Mouse (Mus musculus) ES-E14 (cell line): ENCODE data around the gene Chga. TPM values are rescaled to one million over a fixed set of nuclear protein-coding genes. Genes with fewer than 3 reads are reported as not detected.
A peak's percentile ranks its signal among the peaks of the same experiment; 100 is the strongest.

Source experiments
- DNase-seq: peaks from one replicate; pipeline ENCODE4 v3.0.0-alpha.2; 2013; ENCODE audit warnings: low read depth, low spot score
- H3K27ac ChIP-seq: 2 replicates; pipeline ENCODE4 v1.5.1; 2012; ENCODE audit warnings: low read depth, mild to moderate bottlenecking, low read length, moderate library complexity, mixed read lengths; ENCODE audit not compliant: poor library complexity, insufficient read depth, severe bottlenecking
- H3K36me3 ChIP-seq: 2 replicates; pipeline ENCODE4 v1.6.1; 2012; ENCODE audit warnings: mild to moderate bottlenecking, low read length, moderate library complexity, mixed read lengths; ENCODE audit not compliant: control insufficient read depth, poor library complexity, insufficient read depth, severe bottlenecking
- H3K4me1 ChIP-seq, 2 experiments: fragments of 150-350 bp in 1 of 2; sonication (generic) in 1 of 2; 2 replicates each; pipeline ENCODE4 v1.6.1; 2012; ENCODE audit warnings: low read length in 2 of 2, mild to moderate bottlenecking in 1 of 2, mixed read lengths in 1 of 2; ENCODE audit not compliant: control insufficient read depth in 2 of 2, insufficient read depth in 2 of 2, poor library complexity in 1 of 2
- H3K4me3 ChIP-seq, 2 experiments: fragments of 150-350 bp in 1 of 2; sonication (generic) in 1 of 2; 2 replicates each; pipeline ENCODE4 v1.5.1; 2012; ENCODE audit warnings: low read length in 2 of 2, low read depth in 1 of 2, mild to moderate bottlenecking in 1 of 2, mixed read lengths in 1 of 2; ENCODE audit not compliant: insufficient read depth in 1 of 2, poor library complexity in 1 of 2, severe bottlenecking in 1 of 2
- H3K9ac ChIP-seq: 2 replicates; pipeline ENCODE4 v1.6.1; 2012; ENCODE audit warnings: low read depth, mild to moderate bottlenecking, low read length, mixed read lengths; ENCODE audit not compliant: poor library complexity, insufficient read depth, severe bottlenecking
- H3K9me3 ChIP-seq: fragments of 150-350 bp; sonication (generic); 2 replicates; pipeline ENCODE4 v1.6.1; 2012; ENCODE audit warnings: low read depth, mild to moderate bottlenecking, low read length; ENCODE audit not compliant: control insufficient read depth, insufficient read depth
- CHD2 ChIP-seq: IDR thresholded peaks from 2 replicates; pipeline ENCODE4 v1.6.1; 2014; ENCODE audit warnings: mild to moderate bottlenecking, low read depth, low read length, inconsistent platforms
- HCFC1 ChIP-seq: IDR thresholded peaks from 2 replicates; pipeline ENCODE4 v1.6.1; 2012; ENCODE audit warnings: low read length, inconsistent platforms, borderline replicate concordance; ENCODE audit not compliant: insufficient read depth
- MAFK ChIP-seq: IDR thresholded peaks from 2 replicates; pipeline ENCODE4 v1.6.1; 2014; ENCODE audit warnings: mild to moderate bottlenecking, low read depth, low read length, inconsistent platforms; ENCODE audit not compliant: insufficient read depth
- ZC3H11A ChIP-seq: IDR thresholded peaks from 2 replicates; pipeline ENCODE4 v1.6.1; 2012; ENCODE audit warnings: low read depth, mild to moderate bottlenecking, inconsistent platforms, low read length, borderline replicate concordance
- ZNF384 ChIP-seq: IDR thresholded peaks from 2 replicates; pipeline ENCODE4 v1.6.1; 2012; ENCODE audit warnings: low read depth, low read length, inconsistent platforms
- in situ Hi-C, 2 experiments: fragments of 600-800 bp; cut with MboI; formaldehyde crosslinking; loops; one replicate each; pipeline ENCODE4 v1.15.1; 2025; ENCODE audit warnings: low sequenced_read_pairs in 2 of 2, inconsistent platforms in 1 of 2; ENCODE audit not compliant: unreplicated experiment in 2 of 2
- total RNA-seq: library from RNA; depleted of rRNA; stranded (reverse); fragments of 300-350 nt; gene quantifications from 2 replicates; pipeline ENCODE4 v1.2.3, GENCODE M21; 2012

Chga gene
- total RNA-seq, 1 experiment = 11.9 TPM

DNA sequence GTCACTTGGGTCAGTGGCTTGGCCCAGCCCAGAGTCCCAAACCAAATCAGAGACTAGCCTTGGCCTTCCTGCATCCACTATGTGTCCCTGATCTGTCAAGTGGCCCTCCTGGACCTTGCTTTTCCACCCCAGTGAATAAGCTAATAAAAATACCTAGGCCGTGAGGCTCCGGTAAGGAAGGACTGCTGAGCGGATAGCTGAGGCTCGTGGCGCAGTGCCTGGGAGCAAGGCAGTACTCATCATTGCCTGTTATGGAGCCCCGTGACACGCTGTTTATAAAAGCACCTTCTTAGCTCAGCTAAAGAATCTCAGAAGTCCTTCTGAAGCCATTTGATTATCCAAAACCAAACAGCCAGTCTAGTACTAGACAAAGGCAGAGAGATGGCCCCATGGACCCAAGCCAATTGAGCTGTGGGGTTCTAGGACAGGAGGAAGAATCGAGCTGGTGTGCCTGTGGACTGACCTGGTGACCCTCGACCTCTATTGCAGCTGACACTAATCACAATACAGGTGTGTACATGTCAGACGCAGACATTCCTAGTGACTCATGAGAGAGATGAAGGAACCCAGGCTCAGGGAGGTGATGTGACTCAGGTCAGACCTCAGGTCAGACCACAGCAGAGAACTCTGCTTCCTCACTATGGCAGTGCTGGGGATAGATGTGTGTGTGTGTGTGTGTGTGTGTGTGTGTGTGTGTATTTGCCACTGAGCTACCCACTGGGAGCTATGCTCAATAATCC is 22.1 kb downstream of the Chga start:
- Histone ChIP-seq H3K9ac (no peak overlapping the region), H3K4me1 (peaks cover 2% of the 10 kb centered on the region in 2 experiments; a peak in 2 of 4 replicates), H3K27ac (no peak overlapping the region), H3K4me3 (no peak overlapping the region), H3K9me3 (no peaks in the 10 kb centered on the region), H3K36me3 (peaks cover 59% of the 10 kb centered on the region)
- TF ChIP-seq HCFC1 (no peak), ZC3H11A (no peak), MAFK (no peak), ZNF384 (no peak), CHD2 (no peak)
- no peak for DNase-seq
- in situ Hi-C loops = no loop called here

DNA sequence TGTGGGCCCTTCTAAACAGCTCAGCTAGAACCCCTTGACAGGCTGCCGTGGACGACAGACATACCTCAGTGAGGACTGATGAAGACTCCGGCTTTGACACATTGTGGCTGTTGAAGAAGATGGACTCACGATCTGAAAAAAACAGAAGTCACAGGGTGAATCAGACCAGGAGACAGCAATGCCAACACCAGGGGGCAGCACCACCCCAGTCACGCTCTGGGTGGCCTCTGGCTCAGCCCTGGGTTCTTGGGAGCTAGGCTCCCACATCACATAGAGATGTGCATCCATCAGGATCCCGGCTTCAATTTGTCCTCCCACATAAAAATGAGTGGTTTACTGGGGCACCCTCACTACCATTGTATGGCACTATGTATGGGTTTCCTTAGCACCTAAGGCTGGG is 24.3 kb downstream of the Chga start:
- Histone ChIP-seq H3K9ac (no peak overlapping the region), H3K4me1 (peaks cover 2% of the 10 kb centered on the region in 2 experiments; a peak in 2 of 4 replicates), H3K27ac (no peak overlapping the region), H3K4me3 (no peak overlapping the region), H3K9me3 (no peaks in the 10 kb centered on the region), H3K36me3 (peaks cover 52% of the 10 kb centered on the region)
- in situ Hi-C loops = no loop called here
- peak; percentile 49 for DNase-seq
- TF ChIP-seq ZC3H11A (peak; percentile 11; the same call in 1 of the 2 replicates), HCFC1 (no peak), CHD2 (no peak), MAFK (no peak), ZNF384 (peak; percentile 87)

- H3K4me3 ChIP-seq = no peak overlapping the region
- DNase-seq = no peak
- TF ChIP-seq MAFK (no peak), HCFC1 (no peak), ZC3H11A (no peak), CHD2 (no peak), ZNF384 (no peak)
- H3K36me3 ChIP-seq = peaks cover 58% of the 10 kb centered on the region
- H3K4me1 ChIP-seq = peaks cover 2% of the 10 kb centered on the region in 2 experiments; a peak in 2 of 4 replicates
- no peak overlapping the region for H3K9ac ChIP-seq
- H3K9me3 ChIP-seq = no peaks in the 10 kb centered on the region
- in situ Hi-C loops = no loop called here
- H3K27ac ChIP-seq = no peak overlapping the region
Measured at GRCm38 (mm10) chr12:102581579-102582196, 26.9 kb downstream of the Chga start.

- Histone ChIP-seq H3K9ac (no peak overlapping the region), H3K4me1 (peaks cover 2% of the 10 kb centered on the region in 2 experiments; a peak in 2 of 4 replicates), H3K36me3 (peaks cover 61% of the 10 kb centered on the region), H3K9me3 (no peaks in the 10 kb centered on the region), H3K4me3 (no peak overlapping the region), H3K27ac (no peak overlapping the region)
- no peak for TF ChIP-seq ZC3H11A
- in situ Hi-C loops = no loop called here
- no peak for DNase-seq
Measured at GRCm38 (mm10) chr12:102582441-102582840, 27.7 kb downstream of the Chga start.
